Mouse (Mus musculus) hindbrain, embryonic 14.5 days (tissue): ENCODE data around the gene Fbxo11. TPM values are rescaled to one million over a fixed set of nuclear protein-coding genes. Genes with fewer than 3 reads are reported as not detected.
A peak's percentile ranks its signal among the peaks of the same experiment; 100 is the strongest.

Experiments used
- ATAC-seq: fragments of 200-750 bp; cut with Nextera tagmentation; 2 replicates; pipeline ENCODE4 v1.8.0; 2017; ENCODE audit warnings: moderate number of reproducible peaks, mild to moderate bottlenecking, moderate TSS enrichment, moderate library complexity; ENCODE audit not compliant: low FRiP score
- DNase-seq: peaks from one replicate; pipeline ENCODE4 v3.0.0-alpha.2; 2015; ENCODE audit warnings: low spot score
- H3K27ac ChIP-seq: fragments of 300-500 bp; sonication (generic); 2 replicates; pipeline ENCODE4 v1.5.1; 2014; ENCODE audit warnings: mild to moderate bottlenecking, moderate library complexity
- H3K27me3 ChIP-seq: fragments of 300-500 bp; sonication (generic); 2 replicates; pipeline ENCODE4 v1.6.1; 2014; ENCODE audit warnings: mild to moderate bottlenecking, low read length, mixed read lengths; ENCODE audit not compliant: control insufficient read depth, insufficient read depth
- H3K36me3 ChIP-seq: fragments of 300-500 bp; sonication (generic); replicated peaks from 2 replicates; pipeline ENCODE4 v1.6.1; 2014; ENCODE audit not compliant: control insufficient read depth, insufficient read depth
- H3K4me1 ChIP-seq: fragments of 300-500 bp; sonication (generic); replicated peaks from 2 replicates; pipeline ENCODE4 v1.6.1; 2014; ENCODE audit warnings: antibody characterized with exemption, low read length, mixed read lengths; ENCODE audit not compliant: control insufficient read depth, insufficient read depth
- H3K4me2 ChIP-seq: fragments of 300-500 bp; sonication (generic); replicated peaks from 2 replicates; pipeline ENCODE4 v1.6.1; 2014; ENCODE audit warnings: mild to moderate bottlenecking, moderate library complexity
- H3K4me3 ChIP-seq: fragments of 300-500 bp; sonication (generic); replicated peaks from 2 replicates; pipeline ENCODE4 v1.5.1; 2014; ENCODE audit warnings: mild to moderate bottlenecking, low read length
- H3K9ac ChIP-seq: fragments of 300-500 bp; sonication (generic); 2 replicates; pipeline ENCODE4 v1.6.1; 2014
- H3K9me3 ChIP-seq: fragments of 300-500 bp; sonication (generic); 2 replicates; pipeline ENCODE4 v1.6.1; 2016; ENCODE audit warnings: low read length; ENCODE audit not compliant: control insufficient read depth
- WGBS: fragments of 180-500 bp; shearing (Covaris S2); extraction: QIAGEN DNeasy Blood & Tissue Kit; methylation state at CpG from one replicate; pipeline ENCODE4 v1.1.7; 2014; 5-methylcytosine and 5-hydroxymethylcytosine counted together
- polyA plus RNA-seq: library from polyadenylated mRNA; unstranded; fragments of >200 nt; fragmentation: Nextera tagmentation; extraction: Ambion mirVana; gene quantifications from 2 replicates; pipeline ENCODE4 v1.2.1, GENCODE M21; 2014

Fbxo11 gene
- polyA plus RNA-seq, 1 experiment from 2014 or later = 42.0 TPM

DNA sequence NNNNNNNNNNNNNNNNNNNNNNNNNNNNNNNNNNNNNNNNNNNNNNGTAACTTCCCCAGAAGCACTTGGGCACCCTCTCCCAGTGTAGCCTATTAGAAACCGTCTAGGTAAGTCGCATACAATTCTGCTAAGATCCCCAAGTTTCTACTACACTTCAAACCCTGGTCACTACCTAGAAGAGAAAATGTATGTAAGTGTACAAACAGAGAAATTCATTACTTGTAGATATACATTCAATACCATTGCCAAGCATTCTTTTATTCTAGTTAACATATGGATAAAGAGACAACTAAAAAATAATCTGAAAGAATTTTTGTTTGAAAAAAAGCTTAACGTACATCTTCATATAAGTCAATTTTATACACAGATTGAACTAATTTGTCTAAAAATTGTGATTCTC, 3.1 kb downstream of the Fbxo11 start:
- no peak for DNase-seq
- H3K4me2 ChIP-seq = no peak overlapping the region
- WGBS = 79% methylated on average over 3 of the region's 3 CpGs

DNA sequence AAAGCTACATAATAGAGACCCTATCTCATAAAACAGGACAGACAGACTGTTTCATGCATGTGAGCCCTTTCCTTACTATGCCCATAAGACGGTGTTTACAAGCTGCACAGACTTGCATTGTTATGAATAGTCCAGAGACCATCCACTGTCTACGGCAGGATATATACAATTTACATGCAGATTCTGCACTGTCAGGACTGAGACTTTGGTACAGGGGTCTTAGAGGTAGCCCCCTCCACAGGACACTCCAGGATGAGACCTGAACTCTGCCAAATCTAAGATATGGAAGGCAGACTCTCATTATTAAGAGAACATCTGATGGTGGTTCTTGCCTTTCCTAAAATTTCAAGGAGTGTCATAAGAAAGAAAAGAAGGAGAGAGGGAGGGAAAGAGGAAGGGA, 6.8 kb downstream of the Fbxo11 start:
- H3K36me3 ChIP-seq = no peaks in the 10 kb centered on the region
- no peak overlapping the region for H3K4me2 ChIP-seq
- H3K27ac ChIP-seq = peak overlapping the region; percentile 48; the same call in 1 of the 2 replicates
- WGBS = 66% methylated on average over 2 of the region's 2 CpGs
- H3K27me3 ChIP-seq = no peaks in the 10 kb centered on the region
- no peaks in the 10 kb centered on the region for H3K9me3 ChIP-seq
- H3K4me1 ChIP-seq = peaks cover 21% of the 10 kb centered on the region
- H3K9ac ChIP-seq = no peak overlapping the region
- ATAC-seq = no peak
- H3K4me3 ChIP-seq = no peak overlapping the region
- no peak for DNase-seq

More for the DNA sequence above, 3.1 kb downstream of the Fbxo11 start:
- H3K9ac ChIP-seq = no peak overlapping the region
- peaks cover 25% of the 10 kb centered on the region for H3K4me1 ChIP-seq
- no peaks in the 10 kb centered on the region for H3K27me3 ChIP-seq
- no peaks in the 10 kb centered on the region for H3K36me3 ChIP-seq
- ATAC-seq = no peak
- H3K4me3 ChIP-seq = no peak overlapping the region
- no peak overlapping the region for H3K27ac ChIP-seq
- H3K9me3 ChIP-seq = no peaks in the 10 kb centered on the region

DNA sequence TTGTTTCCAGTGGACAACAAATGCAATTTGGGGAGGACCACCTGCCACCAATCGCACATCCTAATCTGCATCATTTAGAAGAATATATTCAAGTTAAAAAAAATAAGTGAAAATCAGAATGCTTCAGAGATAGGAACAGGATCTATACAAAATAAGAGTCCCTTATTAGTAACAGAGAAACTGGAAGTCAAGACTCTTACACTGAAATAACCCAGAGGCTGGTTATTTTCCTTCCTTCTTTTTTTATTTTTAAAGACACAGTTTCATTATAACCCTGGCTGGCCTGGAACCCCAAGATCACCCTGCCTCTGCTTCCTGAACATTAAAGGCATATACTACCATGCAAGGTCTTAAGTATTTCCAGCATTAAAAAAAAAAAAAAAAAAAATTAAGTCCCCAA, 7.2 kb downstream of the Fbxo11 start:
- Histone ChIP-seq H3K4me2 (no peak overlapping the region), H3K9me3 (no peaks in the 10 kb centered on the region), H3K27ac (no peak overlapping the region), H3K4me3 (no peak overlapping the region), H3K9ac (no peak overlapping the region), H3K4me1 (peaks cover 17% of the 10 kb centered on the region), H3K27me3 (no peaks in the 10 kb centered on the region), H3K36me3 (no peaks in the 10 kb centered on the region)
- DNase-seq = no peak
- WGBS = 80% methylated on average over 1 of the region's 1 CpGs
- no peak for ATAC-seq

DNA sequence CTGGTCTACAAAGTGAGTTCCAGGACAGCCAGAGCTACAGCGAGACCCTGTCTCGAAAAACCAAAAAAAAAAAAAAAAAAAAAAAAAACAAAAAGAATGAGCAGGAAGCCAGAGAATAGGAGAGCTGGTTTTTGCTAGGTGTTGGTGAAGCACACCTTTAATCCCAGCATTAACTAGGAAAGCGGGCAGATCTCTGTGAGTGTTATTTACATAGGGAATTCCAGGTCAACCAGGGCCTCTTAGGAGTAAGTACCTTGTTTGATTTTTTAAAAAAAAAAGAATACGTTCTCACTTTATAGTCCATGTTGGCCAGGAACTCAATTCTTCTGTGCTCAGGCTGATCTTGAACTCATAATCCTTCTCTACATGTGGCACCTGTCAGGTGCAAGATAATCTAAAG, 13.4 kb downstream of the Fbxo11 start:
- Histone ChIP-seq H3K4me2 (no peak overlapping the region), H3K36me3 (no peaks in the 10 kb centered on the region), H3K27me3 (no peaks in the 10 kb centered on the region), H3K9me3 (no peaks in the 10 kb centered on the region), H3K9ac (no peak overlapping the region), H3K27ac (no peak overlapping the region), H3K4me1 (no peaks in the 10 kb centered on the region), H3K4me3 (no peak overlapping the region)
- 95% methylated on average over 4 of the region's 4 CpGs for WGBS
- DNase-seq (no peak), ATAC-seq (no peak)

DNA sequence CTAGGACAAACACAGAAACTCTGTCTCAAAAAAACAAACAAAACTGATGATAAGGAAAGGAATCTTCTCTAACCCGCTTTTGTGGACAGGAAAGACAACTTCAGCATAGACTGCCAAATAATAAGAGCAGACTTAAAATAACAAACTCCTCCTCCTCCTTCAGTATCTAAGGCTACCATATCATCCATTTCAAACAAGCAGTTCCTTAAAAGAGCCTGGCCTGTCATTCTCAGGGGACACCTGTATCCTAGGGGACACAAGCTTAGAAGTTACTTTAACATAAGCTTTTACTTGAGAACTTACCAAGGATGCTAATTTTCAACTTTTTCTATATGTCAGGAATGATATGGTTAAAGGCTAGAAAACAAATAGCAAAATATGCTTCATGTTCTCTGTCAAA, 14.2 kb downstream of the Fbxo11 start:
- H3K4me3 ChIP-seq = no peak overlapping the region
- no peaks in the 10 kb centered on the region for H3K36me3 ChIP-seq
- ATAC-seq (no peak), DNase-seq (no peak)
- no peaks in the 10 kb centered on the region for H3K9me3 ChIP-seq
- H3K4me2 ChIP-seq = no peak overlapping the region
- H3K27me3 ChIP-seq = no peaks in the 10 kb centered on the region
- 91% methylated on average over 1 of the region's 1 CpGs for WGBS
- H3K9ac ChIP-seq = no peak overlapping the region
- H3K27ac ChIP-seq = no peak overlapping the region
- no peaks in the 10 kb centered on the region for H3K4me1 ChIP-seq

DNA sequence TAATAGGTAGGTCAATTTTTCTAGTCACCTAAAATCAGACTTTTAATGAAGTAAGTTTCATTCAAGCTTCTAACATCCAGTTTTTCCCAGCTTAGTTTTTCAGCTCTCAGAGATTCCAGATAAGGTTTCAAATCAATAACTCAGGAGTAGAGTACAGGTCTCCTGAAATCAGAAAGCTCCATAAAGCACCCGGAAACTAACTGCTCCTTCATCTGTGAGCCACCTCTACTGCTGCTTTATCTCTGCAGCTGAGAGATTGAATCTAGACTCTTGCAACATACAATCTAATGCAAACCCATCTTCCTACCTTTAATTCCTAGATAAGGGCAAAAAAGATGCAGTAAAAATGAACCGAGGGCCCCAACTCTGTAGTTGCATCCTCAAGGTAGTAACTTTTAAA, 14.8 kb downstream of the Fbxo11 start:
- Histone ChIP-seq H3K4me3 (no peak overlapping the region), H3K9ac (no peak overlapping the region), H3K27me3 (no peaks in the 10 kb centered on the region), H3K9me3 (no peaks in the 10 kb centered on the region), H3K4me1 (no peaks in the 10 kb centered on the region; the same call in 1 of the 2 replicates), H3K36me3 (no peaks in the 10 kb centered on the region), H3K4me2 (no peak overlapping the region), H3K27ac (no peak overlapping the region)
- DNase-seq (no peak), ATAC-seq (no peak)
- 94% methylated on average over 2 of the region's 2 CpGs for WGBS

DNA sequence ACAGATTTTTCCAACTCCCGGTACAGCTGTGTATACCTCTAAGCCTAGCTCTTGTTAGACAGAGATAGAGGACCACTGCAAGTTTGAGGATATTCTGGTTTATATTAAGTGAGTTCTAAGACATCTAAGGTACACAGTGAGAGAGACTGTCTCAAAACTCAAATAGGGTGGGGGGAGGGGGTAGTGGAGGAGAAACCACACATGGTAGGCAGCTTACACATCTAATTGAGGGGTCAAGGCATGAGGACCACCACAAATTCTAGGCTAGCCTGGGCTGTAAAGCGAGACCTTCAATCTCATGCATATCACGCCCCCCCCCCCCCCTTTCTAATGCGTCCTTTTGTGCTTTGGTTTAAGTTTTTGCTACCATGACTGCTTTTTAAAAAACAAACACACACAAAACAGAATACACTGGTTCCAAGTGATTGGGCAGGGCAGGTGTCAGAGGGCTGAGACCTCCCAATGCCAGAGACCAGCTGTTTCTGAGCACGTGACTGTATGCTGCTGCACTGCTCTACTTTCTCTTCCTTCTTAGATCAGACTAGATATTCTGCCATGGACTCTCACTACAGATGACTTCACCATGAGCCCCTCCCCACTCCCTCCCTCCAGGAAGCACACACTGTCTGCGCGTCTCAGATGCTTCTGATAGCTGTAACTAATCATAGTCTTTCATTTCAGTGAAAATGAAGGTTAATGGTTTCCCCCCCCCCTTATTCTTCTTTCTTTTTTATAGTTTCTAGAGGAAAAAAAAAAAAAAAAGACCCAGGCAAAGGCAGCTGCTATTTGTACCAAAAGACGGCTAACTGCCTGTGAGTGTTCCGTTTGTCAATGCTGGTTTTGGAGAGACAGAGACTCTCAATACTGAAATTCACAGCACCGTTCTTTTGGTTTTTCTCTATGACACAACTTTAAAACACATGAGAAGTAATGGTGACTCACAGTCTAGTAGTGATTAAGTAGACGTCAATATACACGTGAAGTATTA, 22.7 kb downstream of the Fbxo11 start:
- no peaks in the 10 kb centered on the region for H3K9me3 ChIP-seq
- H3K4me3 ChIP-seq = no peak overlapping the region
- no peak overlapping the region for H3K9ac ChIP-seq
- WGBS = 49% methylated on average over 12 of the region's 12 CpGs
- no peak overlapping the region for H3K27ac ChIP-seq
- no peaks in the 10 kb centered on the region for H3K27me3 ChIP-seq
- H3K4me2 ChIP-seq = no peak overlapping the region
- no peaks in the 10 kb centered on the region for H3K36me3 ChIP-seq
- DNase-seq = no peak
- peaks cover 13% of the 10 kb centered on the region; the same call in 1 of the 2 replicates for H3K4me1 ChIP-seq
- peak; percentile 53; the same call in 1 of the 2 replicates for ATAC-seq

DNA sequence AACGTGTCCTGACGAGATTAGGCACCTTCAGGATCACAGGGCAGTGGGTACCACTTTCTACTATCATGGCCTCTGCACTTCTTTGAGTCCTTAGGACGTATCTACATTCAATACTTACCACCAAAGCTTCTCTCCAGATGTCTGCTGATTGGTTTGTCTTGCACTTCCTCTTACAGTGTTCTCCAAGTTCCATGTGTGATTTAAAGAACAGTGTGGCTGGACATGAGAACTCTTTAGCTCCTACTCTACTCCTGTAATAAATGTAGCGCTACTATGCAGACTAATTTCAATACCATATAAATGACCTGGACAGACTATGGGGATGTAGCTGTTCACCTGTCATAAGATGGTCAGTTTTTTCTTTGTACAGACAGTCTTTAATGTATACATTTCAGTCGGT, 24.3 kb downstream of the Fbxo11 start:
- WGBS = 96% methylated on average over 5 of the region's 5 CpGs
- H3K9me3 ChIP-seq = no peaks in the 10 kb centered on the region

DNA sequence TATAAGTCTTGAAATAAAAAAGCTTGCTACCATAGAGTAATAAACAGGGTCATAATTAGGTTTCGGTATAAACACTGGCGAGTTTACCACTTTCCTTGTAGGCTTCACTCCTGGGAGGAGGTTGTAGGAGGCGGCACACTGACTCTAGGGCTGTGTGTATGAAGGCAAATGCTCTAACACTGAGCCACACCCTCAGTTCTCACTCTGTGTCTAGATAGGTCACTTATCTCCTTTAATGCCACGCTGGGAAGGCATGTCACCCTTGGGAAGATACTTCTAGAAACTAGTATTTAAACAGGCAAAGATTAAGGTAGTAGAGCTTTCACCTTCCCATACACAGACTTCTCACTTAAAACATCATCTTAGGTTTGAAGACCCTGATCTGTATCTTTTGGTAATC, 30.7 kb downstream of the Fbxo11 start:
- WGBS = 91% methylated on average over 4 of the region's 4 CpGs
- DNase-seq (no peak), ATAC-seq (no peak)
- Histone ChIP-seq H3K36me3 (no peaks in the 10 kb centered on the region), H3K4me1 (no peaks in the 10 kb centered on the region; the same call in 1 of the 2 replicates), H3K4me3 (no peak overlapping the region), H3K9me3 (no peaks in the 10 kb centered on the region), H3K27ac (no peak overlapping the region), H3K9ac (no peak overlapping the region), H3K27me3 (no peaks in the 10 kb centered on the region), H3K4me2 (no peak overlapping the region)

More for the DNA sequence above, 24.3 kb downstream of the Fbxo11 start:
- Histone ChIP-seq H3K9ac (no peak overlapping the region), H3K4me2 (no peak overlapping the region), H3K4me1 (peaks cover 13% of the 10 kb centered on the region; the same call in 1 of the 2 replicates), H3K27me3 (no peaks in the 10 kb centered on the region), H3K27ac (no peak overlapping the region), H3K36me3 (no peaks in the 10 kb centered on the region), H3K4me3 (no peak overlapping the region)
- ATAC-seq (no peak), DNase-seq (no peak)
